Mouse (Mus musculus) hindbrain, embryonic 11.5 days (tissue): ENCODE measurements around the gene Cmtm3. TPM values are rescaled to one million over a fixed set of nuclear protein-coding genes. Genes with fewer than 3 reads are reported as not detected.
"Not testable (repeated sequence)": the region's sequence is repeated elsewhere in the genome, so short reads cannot be mapped to it uniquely, and the experiment has no call there.

ENCODE experiments used
- ATAC-seq: fragments of 200-750 bp; cut with Nextera tagmentation; 2 replicates; pipeline ENCODE4 v1.8.0; 2017; ENCODE audit warnings: mild to moderate bottlenecking, moderate TSS enrichment, moderate library complexity; ENCODE audit not compliant: low FRiP score
- DNase-seq: peaks from one replicate; pipeline ENCODE4 v3.0.0-alpha.2; 2015; ENCODE audit warnings: low spot score
- H3K27ac ChIP-seq: fragments of 300-500 bp; sonication (generic); 2 replicates; pipeline ENCODE4 v1.5.1; 2014; ENCODE audit warnings: mild to moderate bottlenecking, low read depth, low read length
- H3K27me3 ChIP-seq: fragments of 300-500 bp; sonication (generic); 2 replicates; pipeline ENCODE4 v1.6.1; 2014; ENCODE audit warnings: mild to moderate bottlenecking, low read length, moderate library complexity, mixed read lengths; ENCODE audit not compliant: control insufficient read depth, insufficient read depth
- H3K36me3 ChIP-seq: fragments of 300-500 bp; sonication (generic); 2 replicates; pipeline ENCODE4 v1.6.1; 2014; ENCODE audit warnings: mild to moderate bottlenecking, low read length, moderate library complexity, mixed read lengths; ENCODE audit not compliant: control insufficient read depth, insufficient read depth
- H3K4me1 ChIP-seq: fragments of 300-500 bp; sonication (generic); replicated peaks from 2 replicates; pipeline ENCODE4 v1.6.1; 2014; ENCODE audit warnings: low read length, mixed read lengths; ENCODE audit not compliant: control insufficient read depth, insufficient read depth
- H3K4me2 ChIP-seq: fragments of 300-500 bp; sonication (generic); replicated peaks from 2 replicates; pipeline ENCODE4 v1.6.1; 2014; ENCODE audit warnings: mild to moderate bottlenecking, low read depth, low read length
- H3K4me3 ChIP-seq: fragments of 300-500 bp; sonication (generic); 2 replicates; pipeline ENCODE4 v1.5.1; 2014; ENCODE audit warnings: low read depth, low read length
- H3K9ac ChIP-seq: fragments of 300-500 bp; sonication (generic); 2 replicates; pipeline ENCODE4 v1.6.1; 2014; ENCODE audit warnings: low read depth, low read length
- H3K9me3 ChIP-seq: fragments of 300-500 bp; sonication (generic); 2 replicates; pipeline ENCODE4 v1.6.1; 2016; ENCODE audit warnings: low read length; ENCODE audit not compliant: control insufficient read depth
- WGBS: fragments of 180-500 bp; shearing (Covaris S2); extraction: QIAGEN DNeasy Blood & Tissue Kit; methylation state at CpG from one replicate; pipeline ENCODE4 v1.1.7; 2014; 5-methylcytosine and 5-hydroxymethylcytosine counted together
- polyA plus RNA-seq: library from polyadenylated mRNA; unstranded; fragments of >200 nt; fragmentation: Nextera tagmentation; extraction: Ambion mirVana; gene quantifications from 2 replicates; pipeline ENCODE4 v1.2.1, GENCODE M21; 2014

Cmtm3 gene
- polyA plus RNA-seq, result 74.8 and 87.5 TPM in 2 replicates

DNA sequence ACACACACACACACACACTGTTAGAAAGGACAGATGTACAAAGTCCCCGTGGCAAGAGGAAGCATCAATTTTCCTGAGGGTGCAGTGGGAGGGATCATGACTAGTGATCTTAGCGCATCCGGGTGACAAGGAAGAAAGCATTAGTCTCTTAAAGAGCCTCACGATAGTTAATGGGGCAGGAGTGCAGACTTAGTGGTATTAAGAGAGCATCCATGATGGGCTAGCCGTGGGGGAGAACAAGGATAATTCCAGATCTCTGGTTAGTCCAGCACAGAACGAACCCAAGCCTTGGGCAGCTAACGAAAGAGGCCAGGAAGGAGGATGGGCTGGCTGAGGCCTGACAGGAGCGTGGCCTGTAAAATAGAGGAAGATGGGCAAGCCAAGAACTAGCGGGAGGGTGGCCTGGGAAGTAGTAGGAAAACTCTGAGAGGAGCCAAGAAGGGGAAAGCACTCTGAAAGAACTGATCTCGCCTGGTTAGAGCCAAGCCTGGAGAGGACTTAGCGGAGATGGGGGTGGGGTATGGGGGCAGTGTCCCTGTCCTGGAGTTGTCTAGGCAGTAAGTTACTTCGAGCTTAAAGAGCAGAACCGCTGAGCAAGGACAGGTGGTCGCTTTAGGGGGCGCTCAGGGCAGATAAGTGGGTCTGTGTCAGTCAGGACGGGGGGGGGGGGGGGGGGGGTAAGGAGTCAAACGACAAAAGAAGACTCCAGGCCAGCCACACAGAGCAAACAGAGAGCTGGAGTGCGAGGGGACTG is at the start of gene Cmtm3:
TSS of gene Cmtm3 (plus strand) at position 182 of the 754 bp plus-strand sequence.
- 20% methylated on average over 16 of the region's 18 CpGs for WGBS

DNA sequence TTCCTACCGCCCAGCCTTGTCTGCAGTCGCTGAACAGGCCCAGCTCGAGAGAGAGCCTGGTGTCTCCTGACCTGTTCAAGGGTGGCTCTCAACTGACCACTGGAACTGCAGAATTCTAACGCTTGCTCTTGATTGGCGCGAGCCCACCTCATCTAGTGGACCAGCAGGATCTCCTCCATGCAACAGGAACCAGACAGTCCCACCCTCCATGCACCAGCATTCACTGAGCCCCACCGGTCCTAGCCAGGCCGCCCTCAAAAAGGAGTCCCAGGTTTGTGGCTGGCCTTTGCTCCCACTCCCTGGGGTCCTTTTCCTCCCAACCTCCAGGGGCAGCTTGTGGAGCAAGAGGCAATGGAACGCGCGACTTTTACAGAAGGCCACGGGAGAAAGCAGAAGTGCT is 46.1 kb upstream of the Cmtm3 start, which contains the start of gene Cmtm2a:
TSS of gene Cmtm2a (minus strand) at position 101 of the 400 bp plus-strand sequence.
- not testable (repeated sequence) for H3K4me2 ChIP-seq, H3K9me3 ChIP-seq, ATAC-seq, H3K9ac ChIP-seq, H3K4me3 ChIP-seq, DNase-seq, H3K27ac ChIP-seq, H3K27me3 ChIP-seq, H3K36me3 ChIP-seq, H3K4me1 ChIP-seq
- WGBS, result 84% methylated on average over 11 of the region's 12 CpGs

More for the DNA sequence above, at the start of gene Cmtm3:
- Histone ChIP-seq H3K9me3 (no peaks in the 10 kb centered on the region), H3K9ac (peak within 1 kb of the TSS; percentile 66), H3K36me3 (no peaks in the 10 kb centered on the region), H3K4me2 (peak within 1 kb of the TSS; percentile 66), H3K27me3 (no peaks in the 10 kb centered on the region), H3K4me1 (no peaks in the 10 kb centered on the region), H3K4me3 (peak within 1 kb of the TSS; percentile 54), H3K27ac (no peak within 1 kb of the TSS)
- ATAC-seq (no peak), DNase-seq (peak; percentile 35)

DNA sequence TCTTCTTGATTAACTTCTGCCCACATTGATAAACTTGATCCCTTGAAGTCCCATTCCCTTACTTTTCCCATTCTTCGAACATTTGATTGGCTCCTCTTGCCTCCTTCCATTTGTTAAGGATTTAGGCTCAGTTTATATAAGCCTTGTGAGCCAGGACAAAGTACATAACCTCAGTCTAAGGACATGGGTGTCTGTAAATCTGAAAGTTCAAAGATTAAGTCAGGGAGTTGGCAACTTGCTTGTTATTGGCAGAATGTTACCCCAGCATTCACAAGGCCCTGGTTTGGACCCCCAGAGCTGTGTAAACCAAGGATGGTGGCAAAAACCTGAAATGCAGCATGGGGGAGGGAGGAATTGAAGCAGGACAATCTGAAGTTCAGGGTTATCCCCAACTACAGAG is 44.8 kb upstream of the Cmtm3 start:
- DNase-seq (no peak), ATAC-seq (no peak)
- no peaks in the 10 kb centered on the region for H3K9me3 ChIP-seq
- no peak overlapping the region for H3K4me3 ChIP-seq
- H3K4me2 ChIP-seq, result no peak overlapping the region
- H3K4me1 ChIP-seq, result no peaks in the 10 kb centered on the region
- no peak overlapping the region for H3K9ac ChIP-seq
- H3K36me3 ChIP-seq, result no peaks in the 10 kb centered on the region
- H3K27me3 ChIP-seq, result no peaks in the 10 kb centered on the region
- 92% methylated on average over 1 of the region's 1 CpGs for WGBS
- H3K27ac ChIP-seq, result no peak overlapping the region

DNA sequence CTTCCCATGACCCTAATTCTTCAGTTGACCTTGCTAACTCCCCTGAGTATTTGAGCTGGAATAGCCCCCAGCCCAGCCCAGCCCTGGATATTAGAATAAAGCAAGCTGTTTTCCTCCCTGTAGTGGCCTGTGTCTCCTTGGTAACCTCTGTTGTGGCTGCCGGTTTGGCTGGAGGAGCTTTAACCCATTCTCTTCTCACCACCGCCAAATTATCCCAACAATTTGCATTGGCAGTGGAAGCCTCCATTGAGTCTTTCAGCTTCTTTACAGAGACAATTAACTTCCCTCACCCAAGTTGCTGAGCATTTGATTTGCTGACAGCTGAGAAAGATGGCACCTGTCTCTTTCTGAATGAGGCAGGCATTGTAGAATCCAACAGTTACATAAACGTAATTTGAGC is 37.6 kb upstream of the Cmtm3 start:
- peak; percentile 90 for ATAC-seq
- H3K4me2 ChIP-seq, H3K27ac ChIP-seq, H3K9ac ChIP-seq, H3K4me1 ChIP-seq, H3K9me3 ChIP-seq, H3K4me3 ChIP-seq, H3K27me3 ChIP-seq, H3K36me3 ChIP-seq: not testable (repeated sequence)
- WGBS, result 8% methylated on average over 3 of the region's 3 CpGs
- DNase-seq, result peak; percentile 48

DNA sequence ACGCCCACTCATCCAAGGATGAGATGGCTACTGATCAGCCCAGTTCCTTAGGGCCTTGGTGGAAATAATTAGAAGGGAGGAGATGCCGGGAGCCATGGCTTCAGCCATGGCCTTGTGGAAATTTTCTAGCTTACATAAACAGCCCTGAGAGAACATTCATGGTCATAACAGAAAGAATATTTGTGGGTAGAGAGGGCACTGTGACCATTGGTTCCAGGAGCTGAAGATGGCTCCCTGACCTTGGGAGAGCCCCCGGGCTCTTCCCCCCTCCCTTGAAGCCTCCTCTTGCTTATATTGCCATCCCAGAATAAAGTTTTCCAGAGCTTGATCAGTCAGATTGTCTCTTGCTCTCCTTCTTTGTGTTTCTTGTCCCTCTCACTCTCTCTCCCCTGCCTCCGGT is 36.7 kb upstream of the Cmtm3 start:
- H3K4me1 ChIP-seq, H3K4me3 ChIP-seq, H3K9me3 ChIP-seq, H3K4me2 ChIP-seq, ATAC-seq, DNase-seq, H3K27ac ChIP-seq, H3K36me3 ChIP-seq, H3K27me3 ChIP-seq, H3K9ac ChIP-seq: not testable (repeated sequence)
- 90% methylated on average over 4 of the region's 4 CpGs for WGBS

DNA sequence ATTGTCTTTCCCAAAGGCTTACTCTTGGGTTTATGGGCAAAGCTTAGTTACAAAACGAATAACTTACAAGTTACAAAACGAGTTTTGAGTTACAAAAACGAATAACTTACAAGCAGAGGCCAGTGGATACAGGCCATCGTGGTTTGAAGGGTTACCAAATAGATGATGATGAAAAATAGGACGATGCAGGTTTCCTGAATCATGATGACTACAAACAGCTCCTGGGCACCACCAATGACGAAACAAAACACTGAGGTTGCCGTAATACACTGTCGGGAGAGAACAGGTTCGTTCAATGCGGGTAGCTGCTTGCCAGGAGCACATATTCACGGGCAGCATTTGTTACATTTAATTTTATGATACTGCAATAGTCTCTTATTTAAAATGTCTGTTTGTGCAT is 34.2 kb upstream of the Cmtm3 start:
- Histone ChIP-seq H3K36me3 (no peaks in the 10 kb centered on the region), H3K9me3 (no peaks in the 10 kb centered on the region), H3K9ac (no peak overlapping the region), H3K4me1 (no peaks in the 10 kb centered on the region), H3K27me3 (no peaks in the 10 kb centered on the region), H3K4me2 (no peak overlapping the region), H3K27ac (no peak overlapping the region), H3K4me3 (no peak overlapping the region)
- no peak for DNase-seq
- WGBS, result 90% methylated on average over 11 of the region's 11 CpGs
- no peak for ATAC-seq

DNA sequence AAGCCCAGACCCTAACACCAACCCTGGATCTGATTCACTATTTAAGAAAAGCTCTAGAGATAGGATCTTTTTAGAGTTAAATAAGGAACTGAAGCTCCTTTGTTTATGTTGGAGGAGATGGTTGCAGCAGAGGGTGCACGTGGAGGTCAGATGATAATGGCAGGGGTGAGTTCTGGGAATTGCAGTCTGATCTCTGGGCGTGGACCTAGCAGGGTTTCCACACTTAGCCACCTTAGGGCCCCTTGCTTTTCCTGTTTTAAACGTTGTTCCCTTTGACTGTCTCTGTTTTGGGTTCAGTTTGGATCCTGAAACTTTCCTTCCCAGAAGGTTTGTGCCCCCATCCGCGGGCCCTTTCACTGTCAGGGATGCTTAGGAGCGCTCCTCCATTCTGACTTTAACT is 30.9 kb upstream of the Cmtm3 start:
- not testable (repeated sequence) for H3K9ac ChIP-seq, H3K36me3 ChIP-seq, H3K4me1 ChIP-seq, H3K4me2 ChIP-seq, H3K4me3 ChIP-seq, DNase-seq, H3K27ac ChIP-seq, ATAC-seq, H3K27me3 ChIP-seq, H3K9me3 ChIP-seq
- WGBS, result 55% methylated on average over 6 of the region's 6 CpGs

DNA sequence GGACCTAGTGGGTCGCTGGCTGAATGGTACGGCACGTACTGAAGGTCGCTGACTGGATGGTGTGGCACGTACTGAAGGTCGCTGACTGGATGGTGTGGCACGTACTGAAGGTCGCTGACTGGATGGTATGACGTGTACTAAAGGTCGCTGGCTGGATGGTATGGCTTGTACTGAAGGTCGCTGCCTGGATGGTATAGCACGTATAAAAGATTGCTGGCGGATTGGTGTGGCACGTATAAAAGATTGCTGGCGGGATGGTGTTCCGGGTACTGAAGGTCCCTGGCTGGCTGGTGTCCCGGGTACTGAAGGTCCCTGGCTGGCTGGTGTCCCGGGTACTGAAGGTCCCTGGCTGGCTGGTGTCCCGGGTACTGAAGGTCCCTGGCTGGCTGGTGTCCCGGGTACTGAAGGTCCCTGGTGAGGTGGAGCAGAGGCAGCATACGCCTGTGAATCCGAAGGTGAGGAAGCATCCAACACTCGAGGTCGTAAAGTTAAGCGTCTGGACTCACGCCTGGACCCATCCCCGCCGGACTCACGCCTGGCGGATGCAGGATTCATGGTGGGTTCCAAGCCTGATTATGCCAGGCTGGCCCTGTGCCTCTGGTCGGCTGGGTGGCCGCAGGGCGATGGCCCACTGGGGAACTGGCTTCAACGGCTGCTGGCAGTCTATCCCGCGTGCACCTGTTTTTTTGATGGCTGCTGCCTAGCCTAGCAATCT is 29.6 kb upstream of the Cmtm3 start, which contains the start of the genes Gm45711 and Cmtm1:
TSS of gene Gm45711 (minus strand) at position 641 of the 715 bp plus-strand sequence.
TSS of gene Cmtm1 (minus strand) at position 705 of the 715 bp plus-strand sequence.
- ATAC-seq, H3K4me2 ChIP-seq, DNase-seq, H3K9me3 ChIP-seq, H3K27me3 ChIP-seq, H3K36me3 ChIP-seq, H3K4me1 ChIP-seq, H3K27ac ChIP-seq, H3K9ac ChIP-seq, H3K4me3 ChIP-seq: not testable (repeated sequence)
- 86% methylated on average over 35 of the region's 36 CpGs for WGBS
